In the genomic region with DNA sequence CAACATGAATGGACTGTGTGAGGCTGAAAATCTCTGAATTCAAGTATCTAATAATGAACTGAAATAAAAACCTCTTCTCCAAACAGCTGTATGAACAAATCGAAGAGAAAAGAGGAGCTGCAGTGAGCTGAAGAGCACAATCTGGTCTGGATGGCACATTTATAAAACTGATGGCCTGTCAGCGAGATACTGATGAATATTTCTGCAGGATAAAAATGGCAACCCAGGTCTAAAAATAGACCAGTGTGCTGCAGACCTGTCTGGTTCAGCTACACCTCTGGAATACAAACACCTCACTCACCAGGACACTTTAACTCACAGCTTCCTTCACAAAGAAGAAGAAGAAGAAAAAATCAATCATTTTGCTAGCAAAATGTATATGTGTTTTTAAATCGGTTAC, we compare ENCODE assay signal across 18 mouse cellular contexts. TPM values are rescaled to one million over a fixed set of nuclear protein-coding genes. Genes with fewer than 3 reads are reported as not detected.
DNase-seq lines count a peak whose midpoint lies in the region; ATAC-seq and TF ChIP-seq lines count a peak whose summit lies in the region.
"Had no signal": no experiment of that assay in that cellular context is flagged by ENCODE, and none has a peak within 500 bp of the region (broad histone marks: within the 10 kb centered on the region; RNA-seq: fewer than 3 reads in every experiment).

No protein-coding gene starts in this region.

- TF ChIP-seq EP300 in heart, adult 2 months (IDR thresholded peaks at IDR 0.05; ENCODE audit: insufficient read depth, low read depth, low read length) = no peak

- peak overlapping the region; percentile 70 for H3K27ac ChIP-seq in heart, adult 2 months
- H3K27ac ChIP-seq in neural tube, embryonic 13.5 days (replicated peaks) = peak overlapping the region; percentile 59
- peak overlapping the region; percentile 84 for H3K27ac ChIP-seq in hindbrain, embryonic 14.5 days
- H3K27ac ChIP-seq: embryonic facial prominence, embryonic 12.5 days; intestine, embryonic 15.5 days; kidney, postnatal 0 days; liver, embryonic 14.5 days had no signal

- no peak for DNase-seq in heart, adult 2 months
- DNase-seq in heart, adult 11 months = no peak
- DNase-seq in neural tube, embryonic 10.5 days (ENCODE audit: extremely low spot score, low spot score) = no peak
- no peak for DNase-seq in hindbrain, embryonic 14.5 days (ENCODE audit: low spot score)
- DNase-seq in kidney, postnatal 10 days = no peak
- DNase-seq in layer of hippocampus, postnatal 14 days (ENCODE audit: low spot score in 2 of 2) = no peak
- no peak for DNase-seq in left cerebral cortex, postnatal 14 days (ENCODE audit: low spot score in 2 of 2)
- DNase-seq: adrenal gland, postnatal 14 days; B cell, adult 2 months; cerebellum, postnatal 14 days; gastrocnemius, postnatal 14 days; lung, postnatal 10 days; right cerebral cortex, adult 18-20 months had no signal

- H3K79me2 ChIP-seq in heart, adult 2 months (replicated peaks; ENCODE audit: control insufficient read depth, insufficient read depth, low read length) = no peaks in the 10 kb centered on the region

- H3K4me1 ChIP-seq in heart, adult 2 months (ENCODE audit: control insufficient read depth, insufficient read depth, low read length) = peaks cover 1% of the 10 kb centered on the region; the same call in 1 of the 2 replicates
- H3K4me1 ChIP-seq in neural tube, embryonic 13.5 days (replicated peaks) = peaks cover 18% of the 10 kb centered on the region
- peaks cover 15% of the 10 kb centered on the region for H3K4me1 ChIP-seq in hindbrain, embryonic 14.5 days (replicated peaks; ENCODE audit: control insufficient read depth, insufficient read depth, low read length)

- TF ChIP-seq POLR2A in heart, adult 2 months (IDR thresholded peaks at IDR 0.05; ENCODE audit: insufficient read depth, low read depth, low read length) = 0 out of 2 replicates have a peak, but pooled peaks have one; percentile 15

- TF ChIP-seq CTCF in heart, adult 2 months (IDR thresholded peaks at IDR 0.05) = no peak

- intact Hi-C loops in heart, adult 2 months (cut with DNase I) = no loop called here
- intact Hi-C loops in left cerebral cortex, postnatal 14 days (cut with DNase I) = no loop called here

- H3K4me3 ChIP-seq in heart, adult 2 months = peak overlapping the region; percentile 19; the same call in 1 of the 2 replicates
- H3K4me3 ChIP-seq in neural tube, embryonic 13.5 days = no peak overlapping the region
- H3K4me3 ChIP-seq in hindbrain, embryonic 14.5 days (replicated peaks; ENCODE audit: low read length) = no peak overlapping the region
- H3K4me3 ChIP-seq: embryonic facial prominence, embryonic 12.5 days; intestine, embryonic 15.5 days had no signal

- no peaks in the 10 kb centered on the region for H3K36me3 ChIP-seq in heart, adult 2 months (ENCODE audit: control insufficient read depth, insufficient read depth, low read length)
- H3K36me3 ChIP-seq in neural tube, embryonic 13.5 days = no peaks in the 10 kb centered on the region
- H3K36me3 ChIP-seq in hindbrain, embryonic 14.5 days (replicated peaks; ENCODE audit: control insufficient read depth, insufficient read depth) = no peaks in the 10 kb centered on the region
- H3K36me3 ChIP-seq: embryonic facial prominence, embryonic 12.5 days; intestine, embryonic 15.5 days had no signal

- H3K9ac ChIP-seq in heart, adult 2 months (ENCODE audit: low read depth, low read length) = no peak overlapping the region
- no peak overlapping the region for H3K9ac ChIP-seq in neural tube, embryonic 13.5 days
- peak overlapping the region; percentile 28; the same call in 1 of the 2 replicates for H3K9ac ChIP-seq in hindbrain, embryonic 14.5 days
- H3K9ac ChIP-seq: embryonic facial prominence, embryonic 12.5 days; intestine, embryonic 15.5 days; liver, embryonic 14.5 days had no signal

- WGBS in heart, adult 2 months = 67% methylated on average over 3 of the region's 3 CpGs
- 79% methylated on average over 3 of the region's 3 CpGs for WGBS in neural tube, embryonic 13.5 days
- WGBS in hindbrain, embryonic 14.5 days = 64% methylated on average over 3 of the region's 3 CpGs

- no peak for ATAC-seq in neural tube, embryonic 13.5 days (ENCODE audit: low read depth)
- no peak for ATAC-seq in hindbrain, embryonic 14.5 days (ENCODE audit: low FRiP score)
- ATAC-seq: intestine, embryonic 15.5 days had no signal

- no peaks in the 10 kb centered on the region for H3K9me3 ChIP-seq in neural tube, embryonic 13.5 days
- H3K9me3 ChIP-seq in hindbrain, embryonic 14.5 days (ENCODE audit: control insufficient read depth, low read length) = no peaks in the 10 kb centered on the region
- H3K9me3 ChIP-seq: embryonic facial prominence, embryonic 12.5 days; intestine, embryonic 15.5 days had no signal

- no peak overlapping the region for H3K4me2 ChIP-seq in neural tube, embryonic 13.5 days
- H3K4me2 ChIP-seq in hindbrain, embryonic 14.5 days (replicated peaks) = no peak overlapping the region; the same call in 1 of the 2 replicates
- H3K4me2 ChIP-seq: embryonic facial prominence, embryonic 12.5 days; intestine, embryonic 15.5 days had no signal

- no peaks in the 10 kb centered on the region for H3K27me3 ChIP-seq in heart, adult 2 months (ENCODE audit: control insufficient read depth, insufficient read depth, low read length)
- no peaks in the 10 kb centered on the region for H3K27me3 ChIP-seq in neural tube, embryonic 13.5 days
- H3K27me3 ChIP-seq in hindbrain, embryonic 14.5 days (ENCODE audit: control insufficient read depth, insufficient read depth, low read length) = no peaks in the 10 kb centered on the region
- H3K27me3 ChIP-seq: embryonic facial prominence, embryonic 12.5 days; intestine, embryonic 15.5 days had no signal

RNA-seq across cellular contexts. Expression of a gene that starts 29.3 kb away (rescaled TPM):
- 10 to 100 TPM; 19.9 to 20.1 TPM for total RNA-seq in heart, adult 2 months (2021)
- 12.5 and 16.8 TPM in 2 replicates for polyA plus RNA-seq in heart, adult 2 months (2012; rRNA removed)
- polyA plus RNA-seq in neural tube, embryonic 13.5 days (2015; fragmentation: Nextera tagmentation; extraction: Ambion mirVana) = 122 and 132 TPM in 2 replicates
- 136 and 146 TPM in 2 replicates for polyA plus RNA-seq in hindbrain, embryonic 14.5 days (2014; fragmentation: Nextera tagmentation; extraction: Ambion mirVana)
- total RNA-seq in layer of hippocampus, postnatal 14 days (2021) = 10 to 100 TPM; 84.8 to 91.3 TPM
- total RNA-seq in left cerebral cortex, postnatal 14 days (2021) = 10 to 100 TPM; 73.0 to 79.2 TPM
